Mouse (Mus musculus): Measurements from ENCODE around the gene Nol10.
"Not testable (repeated sequence)": the region's sequence is repeated elsewhere in the genome, so short reads cannot be mapped to it uniquely, and the experiment has no call there.

Nol10 gene

DNA sequence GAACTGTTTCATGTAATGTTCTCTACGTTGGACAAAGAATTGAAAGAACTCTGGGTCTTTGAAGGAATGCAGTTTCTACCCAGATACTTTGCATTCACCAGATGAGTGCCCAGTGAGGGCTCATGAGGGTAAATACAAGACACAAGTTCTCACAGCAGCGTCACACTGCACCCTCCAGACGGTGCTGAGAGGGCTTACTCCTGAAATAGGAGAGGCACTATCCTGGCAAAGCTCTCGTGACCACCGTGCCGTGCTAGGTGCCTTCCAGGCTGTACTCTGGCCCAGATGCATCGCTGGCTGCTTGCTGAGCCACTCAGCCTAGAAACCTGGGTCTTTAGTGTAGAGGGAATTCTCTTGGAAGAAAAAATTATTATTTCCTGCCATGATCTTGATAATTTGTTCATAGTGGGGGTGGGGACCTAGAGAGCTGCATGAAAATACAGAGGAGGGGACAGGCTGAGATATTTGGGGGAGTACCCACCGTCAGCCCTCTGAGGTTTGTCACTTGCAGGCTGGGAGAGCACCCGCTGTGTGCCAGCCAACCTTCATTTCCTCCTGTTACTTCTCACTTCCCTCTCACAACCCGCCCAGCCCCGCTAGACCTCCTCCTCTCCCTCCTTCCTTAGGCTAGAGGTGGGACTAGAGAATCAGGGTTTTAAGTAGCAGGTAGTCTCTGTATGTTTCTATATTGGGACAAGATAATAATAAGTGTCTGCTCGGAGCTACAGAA, 63.7 kb downstream of the Nol10 start:
- DNase-seq = peak; percentile 51 to 58

- no peak for DNase-seq
Measured at GRCm38 (mm10) chr12:17414734-17415133, 66.5 kb downstream of the Nol10 start.

GRCm38 (mm10) chr12:17420168-17420810, 72.0 kb downstream of the Nol10 start:
- DNase-seq = no peak

DNA sequence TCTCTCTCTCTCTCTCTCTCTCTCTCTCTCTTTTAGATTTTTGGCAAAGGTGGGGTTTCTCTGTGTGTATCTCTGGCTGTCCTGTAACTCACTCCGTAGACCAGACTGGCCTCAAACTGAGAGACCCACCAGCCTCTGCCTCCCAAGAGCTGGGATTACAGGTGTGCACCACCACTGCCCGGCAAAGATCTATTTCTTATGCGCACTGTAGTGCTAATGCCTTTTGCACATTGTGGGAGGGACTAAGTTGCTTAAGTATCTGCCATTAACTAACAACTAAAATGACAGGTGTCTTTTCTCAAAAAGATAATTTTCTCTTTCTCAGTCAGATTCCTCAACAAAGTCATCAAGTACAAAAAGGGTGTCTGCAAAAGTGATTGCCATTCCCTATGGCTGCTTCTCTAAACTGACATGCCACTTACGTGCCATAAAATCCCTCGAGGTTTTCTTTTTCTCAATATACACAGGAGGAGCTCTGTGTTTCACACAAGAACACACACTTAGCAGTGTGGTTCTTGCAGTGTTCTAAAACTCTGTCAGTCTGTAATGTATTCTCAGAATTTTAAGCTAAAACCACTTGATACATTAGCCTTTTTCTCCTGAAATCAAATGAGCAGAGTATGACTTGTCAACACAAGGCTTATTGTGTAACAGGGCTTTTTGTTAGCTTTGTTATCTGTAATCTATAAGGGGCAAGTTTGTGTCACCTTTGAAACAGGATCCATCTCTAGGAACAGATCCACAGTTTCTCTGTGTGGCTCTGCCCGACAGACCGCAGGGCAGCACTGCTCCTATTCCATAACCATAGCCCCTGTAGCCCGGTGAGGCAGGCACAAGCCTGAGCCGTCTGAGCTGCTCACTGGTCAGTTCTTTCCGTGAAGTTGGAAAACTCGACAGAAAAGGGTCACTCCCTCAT, 77.3 kb downstream of the Nol10 start:
- no peak for DNase-seq

DNA sequence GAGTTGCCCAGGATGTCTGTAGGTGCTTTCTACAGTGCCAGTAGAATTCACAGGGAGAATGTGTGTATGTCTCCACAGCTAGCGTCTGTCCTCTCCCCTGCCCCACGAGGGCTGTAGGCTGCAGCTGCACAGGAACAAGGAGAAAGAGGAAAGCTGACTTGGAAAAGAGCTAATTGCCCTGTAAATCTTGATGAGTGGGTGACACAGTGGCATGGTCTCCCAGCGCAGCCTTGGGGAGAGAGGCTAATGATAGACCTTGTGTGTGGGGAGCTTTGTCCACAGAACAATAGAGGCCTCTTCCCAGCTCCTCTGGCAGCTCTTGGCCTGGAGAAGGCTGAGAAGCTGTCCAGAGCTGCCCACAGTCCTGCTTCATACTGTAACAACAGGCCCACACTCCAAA, 78.5 kb downstream of the Nol10 start:
- DNase-seq = no peak

- no peak for DNase-seq
Measured at GRCm38 (mm10) chr12:17430578-17430977, 82.3 kb downstream of the Nol10 start.

- DNase-seq = no peak
Measured at GRCm38 (mm10) chr12:17431166-17431565, 82.9 kb downstream of the Nol10 start.

- no peak for DNase-seq
Measured at GRCm38 (mm10) chr12:17431812-17432332, 83.6 kb downstream of the Nol10 start.

DNA sequence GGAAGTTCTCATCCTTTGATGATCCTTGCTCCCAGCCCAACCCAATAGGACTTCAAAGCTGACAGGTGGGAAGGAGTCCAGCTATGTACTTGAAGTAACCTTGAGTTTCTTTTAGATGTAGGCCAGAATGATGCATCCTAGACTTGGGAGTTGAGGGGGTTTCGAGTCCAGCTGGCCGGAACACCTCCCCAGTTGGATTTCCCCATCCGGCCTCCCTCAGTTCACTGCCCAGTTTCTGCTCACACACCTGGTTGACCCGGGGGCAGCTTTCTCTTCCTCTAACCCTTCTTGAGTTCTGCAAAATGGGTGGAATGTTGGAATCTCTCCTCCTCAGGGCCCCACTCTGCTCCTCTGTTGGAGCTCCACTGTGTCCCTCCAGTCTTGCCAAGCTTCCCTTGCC, 85.5 kb downstream of the Nol10 start:
- DNase-seq = no peak

GRCm38 (mm10) chr12:17436471-17436870, 88.2 kb downstream of the Nol10 start:
- no peak for DNase-seq

DNA sequence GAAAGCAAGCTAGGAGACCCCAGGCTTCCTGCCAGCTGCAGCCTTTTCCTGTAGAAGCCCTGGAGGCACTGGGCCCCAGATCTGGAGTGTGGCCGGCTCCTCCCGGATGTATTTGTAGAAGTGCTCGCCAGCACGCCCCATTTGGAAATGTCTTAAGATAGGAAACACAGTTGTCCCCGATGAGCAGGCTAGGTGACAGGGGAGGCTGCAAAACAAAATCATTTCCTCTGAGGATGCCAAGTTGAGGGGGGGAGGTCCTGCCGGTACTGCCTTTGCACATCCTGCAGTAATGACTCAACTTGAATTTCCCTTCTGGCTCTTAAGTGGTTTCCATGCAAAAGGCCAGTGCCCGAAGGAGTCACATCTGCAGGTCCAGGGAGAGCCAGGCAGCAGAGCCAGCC, 92.0 kb downstream of the Nol10 start:
- DNase-seq = no peak

DNA sequence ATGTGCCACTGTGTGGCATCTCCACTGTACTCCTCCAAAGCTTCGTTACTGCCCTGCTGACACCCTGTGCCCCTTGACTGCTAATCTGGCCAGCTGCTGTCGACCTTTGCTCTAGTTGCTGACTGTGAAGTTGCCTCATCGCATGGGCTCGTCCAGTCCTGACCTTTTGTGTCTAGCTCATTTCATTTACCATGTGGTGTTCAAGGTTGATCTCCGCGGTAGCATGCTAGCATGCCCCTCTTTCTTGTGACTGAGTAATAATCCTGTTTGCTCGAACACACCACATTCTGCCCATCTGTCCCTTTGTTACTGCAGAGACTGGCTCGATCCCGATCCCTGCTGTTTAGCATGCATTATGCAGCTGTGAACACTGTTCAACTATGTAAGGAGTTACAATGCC, 93.2 kb downstream of the Nol10 start:
- no peak for DNase-seq

- DNase-seq = no peak
Measured at GRCm38 (mm10) chr12:17444406-17444805, 96.1 kb downstream of the Nol10 start.

DNA sequence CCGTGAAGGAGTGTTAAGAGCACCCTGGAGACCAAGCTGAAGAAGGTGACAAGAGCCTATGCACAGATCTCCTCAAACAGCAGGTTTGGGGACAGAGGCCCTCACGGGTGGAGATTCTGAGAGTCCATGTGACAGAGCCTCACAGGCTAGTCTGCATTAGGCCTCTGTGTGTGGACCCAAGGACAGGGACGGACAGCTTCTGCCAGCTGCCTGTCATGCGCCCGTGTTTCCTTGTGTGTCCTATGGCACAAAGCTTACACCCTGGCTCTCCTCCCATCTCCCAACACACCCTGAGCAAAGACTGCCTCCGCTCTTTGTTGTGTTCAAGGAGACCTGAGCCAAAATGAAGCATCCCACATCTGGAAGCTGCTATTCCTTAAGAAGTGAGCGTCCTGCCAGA, 97.0 kb downstream of the Nol10 start:
- DNase-seq = no peak

DNA sequence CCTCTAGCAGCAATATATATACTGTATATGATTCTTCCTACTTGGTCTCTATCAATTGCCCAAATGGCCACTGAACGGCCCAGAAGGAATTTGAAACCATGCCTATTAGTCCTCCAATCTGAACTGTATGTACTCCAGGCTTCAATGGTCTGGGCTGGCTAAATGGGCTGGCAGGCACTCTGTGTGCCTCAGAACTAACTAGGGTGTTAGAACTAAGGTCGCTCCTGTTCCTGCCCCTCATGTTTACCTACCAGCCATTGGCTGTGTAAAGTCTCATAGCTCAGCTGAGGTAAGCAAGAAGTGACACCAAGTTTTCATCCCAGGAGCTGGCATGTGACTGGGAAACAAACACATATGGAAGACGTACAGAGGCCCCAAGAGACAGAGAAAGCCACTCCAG, 100.5 kb downstream of the Nol10 start:
- DNase-seq = no peak

- no peak for DNase-seq
Measured at GRCm38 (mm10) chr12:17449661-17450091, 101.4 kb downstream of the Nol10 start.

- DNase-seq = no peak
Measured at GRCm38 (mm10) chr12:17450503-17450902, 102.2 kb downstream of the Nol10 start.

DNA sequence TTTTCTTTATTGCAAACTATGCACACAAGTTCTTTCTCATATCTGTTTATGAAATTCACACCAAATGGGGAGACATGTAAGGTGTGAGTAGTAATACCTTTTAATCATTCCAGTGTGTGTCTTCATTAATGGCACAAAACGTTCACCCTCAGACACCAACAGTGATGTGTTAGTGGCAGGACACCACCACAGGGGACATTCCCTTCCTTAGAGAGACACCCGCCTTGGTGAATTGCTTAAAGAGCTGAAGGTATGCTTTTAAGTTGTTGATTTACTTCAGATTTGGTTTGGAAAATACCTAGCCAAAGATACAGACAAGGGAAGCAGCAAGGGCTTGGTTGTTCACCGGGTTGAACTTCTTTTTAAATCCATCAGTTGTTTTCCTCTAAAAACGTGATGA, 102.7 kb downstream of the Nol10 start:
- no peak for DNase-seq

GRCm38 (mm10) chr12:17452273-17452672, 104.0 kb downstream of the Nol10 start:
- DNase-seq = no peak

GRCm38 (mm10) chr12:17453918-17454317, 105.7 kb downstream of the Nol10 start:
- no peak for DNase-seq

- DNase-seq = no peak
Measured at GRCm38 (mm10) chr12:17455096-17455495, 106.8 kb downstream of the Nol10 start.

- DNase-seq = not testable (repeated sequence)
Measured at GRCm38 (mm10) chr12:17459223-17459622, 111.0 kb downstream of the Nol10 start.

GRCm38 (mm10) chr12:17463706-17464105, 115.4 kb downstream of the Nol10 start:
- no peak for DNase-seq

Measured in spleen, adult 18-20 months (tissue).